ENCODE assay signal across 8 mouse cellular contexts in genomic region chr11:3539826-3540196, GRCm38 (mm10). TPM values are rescaled to one million over a fixed set of nuclear protein-coding genes. Genes with fewer than 3 reads are reported as not detected.
DNase-seq lines count a peak whose midpoint lies in the region; ATAC-seq and TF ChIP-seq lines count a peak whose summit lies in the region.

No protein-coding gene starts in this region.

- DNase-seq in heart, embryonic 10.5 days (ENCODE audit: low spot score), result no peak
- no peak for DNase-seq in heart, adult 18-20 months
- DNase-seq in heart, postnatal 0 days (ENCODE audit: low spot score), result no peak
- DNase-seq in liver, postnatal 0 days, result peak; percentile 12
- no peak for DNase-seq in frontal cortex, postnatal 36 days (ENCODE audit: low spot score in 2 of 2)
- DNase-seq in adrenal gland, postnatal 25 days, result no peak
- DNase-seq in layer of hippocampus, adult 9-11 months, result no peak

- H3K4me1 ChIP-seq in heart, embryonic 10.5 days, result peaks cover 48% of the 10 kb centered on the region
- H3K4me1 ChIP-seq in ES-Bruce4 (ENCODE audit: control insufficient read depth, insufficient read depth, low read length), result peaks cover 7% of the 10 kb centered on the region
- H3K4me1 ChIP-seq in heart, postnatal 0 days (ENCODE audit: control insufficient read depth, insufficient read depth), result peaks cover 16% of the 10 kb centered on the region
- H3K4me1 ChIP-seq in liver, postnatal 0 days (ENCODE audit: insufficient read depth), result peaks cover 36% of the 10 kb centered on the region

- peak overlapping the region; percentile 78 for H3K4me3 ChIP-seq in heart, embryonic 10.5 days
- H3K4me3 ChIP-seq in ES-Bruce4 (ENCODE audit: low read depth, low read length), result peak overlapping the region; percentile 77; the same call in 1 of the 2 replicates
- H3K4me3 ChIP-seq in heart, postnatal 0 days (ENCODE audit: low read depth, low read length), result peak overlapping the region; percentile 58
- peak overlapping the region; percentile 54 for H3K4me3 ChIP-seq in liver, postnatal 0 days (ENCODE audit: low read depth, low read length)

- peaks cover 15% of the 10 kb centered on the region for H3K36me3 ChIP-seq in heart, embryonic 10.5 days
- no peaks in the 10 kb centered on the region for H3K36me3 ChIP-seq in ES-Bruce4 (ENCODE audit: control insufficient read depth, insufficient read depth, low read length, poor library complexity, severe bottlenecking)
- H3K36me3 ChIP-seq in heart, postnatal 0 days (replicated peaks; ENCODE audit: control insufficient read depth, insufficient read depth, low read length), result no peaks in the 10 kb centered on the region
- H3K36me3 ChIP-seq in liver, postnatal 0 days (replicated peaks; ENCODE audit: insufficient read depth, low read length), result no peaks in the 10 kb centered on the region

- 70% methylated on average over 4 of the region's 4 CpGs for WGBS in heart, embryonic 10.5 days
- 70% methylated on average over 4 of the region's 4 CpGs for WGBS in heart, postnatal 0 days
- WGBS in liver, postnatal 0 days (ENCODE audit: insufficient replicate concordance), result 53% methylated on average over 4 of the region's 4 CpGs

- no peaks in the 10 kb centered on the region for H3K9me3 ChIP-seq in heart, embryonic 10.5 days
- H3K9me3 ChIP-seq in ES-Bruce4 (replicated peaks; ENCODE audit: control insufficient read depth, insufficient read depth, low read length, poor library complexity, severe bottlenecking), result peaks cover 3% of the 10 kb centered on the region; the same call in 1 of the 2 replicates
- peaks cover 4% of the 10 kb centered on the region; the same call in 1 of the 2 replicates for H3K9me3 ChIP-seq in heart, postnatal 0 days (replicated peaks; ENCODE audit: control insufficient read depth, low read length)
- H3K9me3 ChIP-seq in liver, postnatal 0 days (ENCODE audit: low read length), result peaks cover 4% of the 10 kb centered on the region

- no peaks in the 10 kb centered on the region for H3K27me3 ChIP-seq in heart, embryonic 10.5 days (ENCODE audit: insufficient read depth, poor library complexity, severe bottlenecking)
- no peaks in the 10 kb centered on the region for H3K27me3 ChIP-seq in ES-Bruce4 (ENCODE audit: control insufficient read depth, insufficient read depth, low read length, poor library complexity, severe bottlenecking)
- no peaks in the 10 kb centered on the region for H3K27me3 ChIP-seq in heart, postnatal 0 days (ENCODE audit: control insufficient read depth, insufficient read depth, low read length)
- H3K27me3 ChIP-seq in liver, postnatal 0 days (ENCODE audit: insufficient read depth, low read length), result no peaks in the 10 kb centered on the region

- TF ChIP-seq POLR2A in ES-Bruce4 (IDR thresholded peaks at IDR 0.05; ENCODE audit: insufficient read depth, low read length), result no peak

- TF ChIP-seq EP300 in ES-Bruce4 (IDR thresholded peaks at IDR 0.05; ENCODE audit: insufficient read depth, low read depth, low read length), result no peak
- no peak for TF ChIP-seq EP300 in heart, postnatal 0 days (IDR thresholded peaks at IDR 0.05; ENCODE audit: low read depth)
- TF ChIP-seq EP300 in liver, postnatal 0 days (IDR thresholded peaks at IDR 0.05; ENCODE audit: low read depth), result no peak

- peak overlapping the region; percentile 72 for H3K4me2 ChIP-seq in heart, postnatal 0 days (ENCODE audit: low read depth, low read length)
- peak overlapping the region; percentile 70 for H3K4me2 ChIP-seq in liver, postnatal 0 days (ENCODE audit: low read depth, low read length)

- peak overlapping the region; percentile 92 for H3K27ac ChIP-seq in heart, embryonic 10.5 days
- H3K27ac ChIP-seq in ES-Bruce4 (ENCODE audit: insufficient read depth, low read length), result no peak overlapping the region
- H3K27ac ChIP-seq in heart, postnatal 0 days (ENCODE audit: low read depth), result no peak overlapping the region
- H3K27ac ChIP-seq in liver, postnatal 0 days (ENCODE audit: low read depth), result no peak overlapping the region

- peak overlapping the region; percentile 71 for H3K9ac ChIP-seq in ES-Bruce4 (ENCODE audit: low read depth, poor library complexity, severe bottlenecking)
- no peak overlapping the region for H3K9ac ChIP-seq in heart, postnatal 0 days (replicated peaks; ENCODE audit: low read depth, low read length)
- peak overlapping the region; percentile 56; the same call in 1 of the 2 replicates for H3K9ac ChIP-seq in liver, postnatal 0 days (replicated peaks)

- no peak for TF ChIP-seq CTCF in ES-Bruce4 (IDR thresholded peaks at IDR 0.05; ENCODE audit: low read depth, low read length)
- no peak for TF ChIP-seq CTCF in heart, postnatal 0 days (IDR thresholded peaks at IDR 0.05; ENCODE audit: low read depth)
- TF ChIP-seq CTCF in liver, postnatal 0 days (IDR thresholded peaks at IDR 0.05; ENCODE audit: low read depth), result 0 out of 2 replicates have a peak, but pooled peaks have one; percentile 8

- no peak for ATAC-seq in heart, postnatal 0 days (ENCODE audit: insufficient read depth, low read depth)
- no peak for ATAC-seq in liver, postnatal 0 days

RNA-seq across cellular contexts. Expression of gene Smtn, which starts 0.6 kb away (rescaled TPM):
- polyA plus RNA-seq in heart, embryonic 10.5 days (2016; fragmentation: Nextera tagmentation; extraction: Ambion mirVana), result 69.5 and 91.2 TPM in 2 replicates
- 100 to 1,000 TPM; 139 to 154 TPM for total RNA-seq in heart, adult 18-20 months (2021)
- 79.4 and 80.7 TPM in 2 replicates for polyA plus RNA-seq in ES-Bruce4 (2011; ENCODE audit: insufficient read depth, insufficient read length, low read depth, missing spikeins)
- total RNA-seq in heart, postnatal 0 days (2014; rRNA removed; ENCODE audit: low replicate concordance), result 74.5 and 94.2 TPM in 2 replicates
- polyA plus RNA-seq in heart, postnatal 0 days (2015; fragmentation: Nextera tagmentation; extraction: Ambion mirVana), result 86.3 and 104 TPM in 2 replicates
- polyA plus RNA-seq in liver, postnatal 0 days (2015; fragmentation: Nextera tagmentation; extraction: Ambion mirVana), result 8.4 and 8.9 TPM in 2 replicates
- total RNA-seq in adrenal gland, postnatal 25 days (2021), result 59.6 and 67.6 TPM in 2 replicates

RNA-seq across cellular contexts. Expression of gene Selenom, which starts 25.3 kb away (rescaled TPM):
- polyA plus RNA-seq in heart, embryonic 10.5 days (2016; fragmentation: Nextera tagmentation; extraction: Ambion mirVana), result 66.3 and 87.5 TPM in 2 replicates
- 10 to 100 TPM; 39.8 to 40.3 TPM for total RNA-seq in heart, adult 18-20 months (2021)
- 19.6 and 25.5 TPM in 2 replicates for polyA plus RNA-seq in ES-Bruce4 (2011; ENCODE audit: insufficient read depth, insufficient read length, low read depth, missing spikeins)
- 147 and 156 TPM in 2 replicates for total RNA-seq in heart, postnatal 0 days (2014; rRNA removed; ENCODE audit: low replicate concordance)
- polyA plus RNA-seq in heart, postnatal 0 days (2015; fragmentation: Nextera tagmentation; extraction: Ambion mirVana), result 129 and 130 TPM in 2 replicates
- polyA plus RNA-seq in liver, postnatal 0 days (2015; fragmentation: Nextera tagmentation; extraction: Ambion mirVana), result 9.9 and 11.7 TPM in 2 replicates
- 16.5 and 32.2 TPM in 2 replicates for total RNA-seq in adrenal gland, postnatal 25 days (2021)

RNA-seq across cellular contexts. Expression of gene Inpp5j, which starts 35.2 kb away (rescaled TPM):
- 2.8 and 9.7 TPM in 2 replicates for polyA plus RNA-seq in heart, embryonic 10.5 days (2016; fragmentation: Nextera tagmentation; extraction: Ambion mirVana)
- total RNA-seq in heart, adult 18-20 months (2021), result 10 to 100 TPM; 16.7 to 18.2 TPM
- polyA plus RNA-seq in ES-Bruce4 (2011; ENCODE audit: insufficient read depth, insufficient read length, low read depth, missing spikeins), result 0.22 TPM in 1 of 2 replicates, not detected in the other
- total RNA-seq in heart, postnatal 0 days (2014; rRNA removed; ENCODE audit: low replicate concordance), result 7.1 and 9.4 TPM in 2 replicates
- polyA plus RNA-seq in heart, postnatal 0 days (2015; fragmentation: Nextera tagmentation; extraction: Ambion mirVana), result 12.4 and 12.8 TPM in 2 replicates
- polyA plus RNA-seq in liver, postnatal 0 days (2015; fragmentation: Nextera tagmentation; extraction: Ambion mirVana), result 0.83 and 0.86 TPM in 2 replicates
- total RNA-seq in adrenal gland, postnatal 25 days (2021), result 0.90 and 1.3 TPM in 2 replicates

RNA-seq across cellular contexts. Expression of gene Pla2g3, which starts 51.7 kb away (rescaled TPM):
- polyA plus RNA-seq in heart, embryonic 10.5 days (2016; fragmentation: Nextera tagmentation; extraction: Ambion mirVana), result 0.21 and 0.70 TPM in 2 replicates
- under 1 TPM; 0.10 to 0.13 TPM for total RNA-seq in heart, adult 18-20 months (2021)
- polyA plus RNA-seq in ES-Bruce4 (2011; ENCODE audit: insufficient read depth, insufficient read length, low read depth, missing spikeins), result 0.28 TPM in 1 of 2 replicates, not detected in the other
- total RNA-seq in heart, postnatal 0 days (2014; rRNA removed; ENCODE audit: low replicate concordance), result 0.08 and 0.19 TPM in 2 replicates
- polyA plus RNA-seq in heart, postnatal 0 days (2015; fragmentation: Nextera tagmentation; extraction: Ambion mirVana), result 0.10 and 0.11 TPM in 2 replicates
- 0.07 TPM in 1 of 2 replicates, not detected in the other for polyA plus RNA-seq in liver, postnatal 0 days (2015; fragmentation: Nextera tagmentation; extraction: Ambion mirVana)
- total RNA-seq in adrenal gland, postnatal 25 days (2021), result 0.18 and 0.33 TPM in 2 replicates
